Mouse (Mus musculus) embryonic stem cell, embryonic (primary cell): ENCODE data around the gene Nppb.

ENCODE experiments used
- CTCF ChIA-PET, 4 experiments: fragments of 300-600 bp in 2 of 4; fragments of 350-600 bp in 2 of 4; sonication (Branson Sonifier 250); formaldehyde crosslinking; loops; one replicate each; lab custom pipeline; 2022; ENCODE audit warnings: inconsistent platforms in 2 of 4; lab: Charles Lee
- POLR2A ChIA-PET, 4 experiments: fragments of 300-600 bp in 2 of 4; fragments of 350-600 bp in 2 of 4; sonication (Branson Sonifier 250); formaldehyde crosslinking; loops; one replicate each; lab custom pipeline; 2022; ENCODE audit warnings: antibody characterized with exemption in 4 of 4, inconsistent platforms in 1 of 4; lab: Charles Lee

The Nppb gene

DNA sequence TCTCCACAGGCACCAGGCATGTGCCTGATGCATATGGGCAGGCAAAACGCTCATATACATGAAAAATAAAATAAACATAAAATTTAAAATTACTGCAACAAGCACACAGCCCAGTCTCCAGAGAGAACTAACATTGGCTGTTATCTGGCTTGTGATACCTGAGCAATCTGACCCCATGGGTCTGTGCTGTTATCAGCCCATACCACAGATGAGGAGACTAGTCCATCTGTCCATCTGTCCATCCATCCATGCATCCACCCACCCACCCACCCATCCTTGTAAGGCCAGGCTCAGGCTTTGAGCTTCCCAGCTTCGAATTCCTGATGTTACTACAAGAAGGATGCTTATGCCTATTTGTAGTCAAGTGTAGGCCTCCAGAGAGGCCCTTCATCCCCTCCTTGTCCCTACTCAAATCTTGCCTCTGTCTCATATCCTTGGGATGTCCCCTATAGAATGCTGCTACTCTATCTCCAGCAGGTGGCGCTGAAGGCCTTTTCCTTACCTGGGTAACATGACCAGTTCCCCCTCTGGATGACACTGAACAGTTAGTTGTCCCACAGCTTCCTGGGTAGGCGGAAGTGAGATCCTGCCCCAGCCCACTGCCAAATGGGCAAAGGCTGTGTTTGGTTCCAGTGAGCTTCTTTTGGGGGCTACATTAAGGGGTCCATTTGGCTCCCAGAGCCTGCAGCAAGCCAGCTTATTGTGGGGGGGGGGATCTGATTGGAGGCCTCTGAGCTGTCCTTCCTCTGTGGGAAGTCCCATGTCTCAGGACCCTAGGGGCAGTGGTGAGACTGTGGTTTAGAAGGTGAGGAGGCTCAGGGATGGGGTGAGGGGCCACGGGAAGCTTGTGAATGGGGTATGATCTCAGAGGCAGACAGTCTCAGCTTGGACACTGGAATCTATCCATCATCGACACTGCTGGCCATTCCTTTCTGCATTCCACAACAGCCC is 25.4 kb upstream of the Nppb start:
- ChIA-PET POLR2A (interaction anchor here in 3 of 4 experiments (0.6 to 4.5 kb wide), 29 partner anchors 9 to 645 kb away, joined by 3 to 33 read pairs (median 4); partner anchors contain the start of genes Clcn6 (in 2 of the 3), Mthfr (in 2 of the 3), Nppa (in 1 of the 3) and Nppb (in 1 of the 3)), CTCF (interaction anchor here (0.5 to 2.6 kb wide), 37 partner anchors 8 to 471 kb away, joined by 3 to 20 read pairs (median 4); partner anchors contain the start of genes Fbxo6 (in 1 of the 4), Nppb (in 1 of the 4) and Plod1 (in 1 of the 4))

DNA sequence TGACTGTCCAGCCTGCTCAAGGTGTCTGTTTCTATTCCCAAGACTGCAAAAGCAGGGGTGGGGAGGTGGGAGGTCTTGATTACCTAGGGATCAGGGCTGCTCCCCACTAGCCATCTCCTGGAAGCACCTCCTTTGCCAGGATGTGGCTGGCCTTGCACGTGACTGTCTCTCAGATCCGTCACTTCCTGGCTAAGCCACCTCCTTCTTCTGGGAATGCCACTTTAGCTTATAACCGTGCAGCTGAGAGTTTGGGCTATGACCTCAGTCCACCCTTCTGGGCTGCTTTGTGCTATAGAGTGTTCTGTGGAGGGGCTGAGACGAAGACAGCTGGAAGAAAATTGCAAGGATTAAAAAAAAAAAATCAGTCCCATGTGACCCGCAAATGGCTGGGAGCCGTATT is 22.8 kb upstream of the Nppb start:
- CTCF ChIA-PET, result interaction anchor here in 2 of 4 experiments (0.8 to 2.0 kb wide), 11 partner anchors 10 to 202 kb away, joined by 3 to 11 read pairs (median 3); partner anchors contain the start of genes Fbxo2 (in 1 of the 2) and Fbxo44 (in 1 of the 2)
- POLR2A ChIA-PET, result interaction anchor here (0.5 to 4.5 kb wide), 43 partner anchors 11 to 664 kb away, joined by 3 to 33 read pairs (median 4); partner anchors contain the start of genes Clcn6 (in 1 of the 4), Fbxo6 (in 1 of the 4), Mthfr (in 1 of the 4) and Nppb (in 1 of the 4)

DNA sequence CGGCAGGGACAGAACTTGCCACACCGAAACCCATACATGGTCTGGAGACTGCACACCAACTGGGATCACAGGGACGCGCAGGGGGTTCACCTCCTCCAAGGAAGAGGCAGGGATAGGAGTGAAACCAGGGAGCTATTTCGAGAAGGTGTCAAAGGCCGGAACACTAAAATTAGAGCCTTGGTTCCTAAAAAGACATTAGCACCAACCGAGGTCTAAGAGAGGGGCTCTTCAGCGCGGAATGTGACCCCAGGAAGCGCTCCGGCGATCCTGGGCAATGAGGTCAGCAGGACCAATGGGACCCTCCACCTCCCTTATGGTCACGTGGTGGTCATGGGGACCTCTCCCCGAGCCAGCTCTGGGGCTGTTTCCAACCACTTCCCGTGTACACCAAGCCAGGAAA is 22.0 kb upstream of the Nppb start:
- CTCF ChIA-PET, result interaction anchor here in 3 of 4 experiments (0.8 to 2.0 kb wide), 6 partner anchors 10 to 153 kb away, joined by 3 to 11 read pairs (median 4); no protein-coding TSS in a partner anchor
- POLR2A ChIA-PET, result interaction anchor here in 3 of 4 experiments (0.7 to 4.5 kb wide), 27 partner anchors 10 to 636 kb away, joined by 3 to 33 read pairs (median 4); partner anchors contain the start of genes Nppb (in 2 of the 3), Clcn6 (in 1 of the 3), Mthfr (in 1 of the 3) and Plod1 (in 1 of the 3)

DNA sequence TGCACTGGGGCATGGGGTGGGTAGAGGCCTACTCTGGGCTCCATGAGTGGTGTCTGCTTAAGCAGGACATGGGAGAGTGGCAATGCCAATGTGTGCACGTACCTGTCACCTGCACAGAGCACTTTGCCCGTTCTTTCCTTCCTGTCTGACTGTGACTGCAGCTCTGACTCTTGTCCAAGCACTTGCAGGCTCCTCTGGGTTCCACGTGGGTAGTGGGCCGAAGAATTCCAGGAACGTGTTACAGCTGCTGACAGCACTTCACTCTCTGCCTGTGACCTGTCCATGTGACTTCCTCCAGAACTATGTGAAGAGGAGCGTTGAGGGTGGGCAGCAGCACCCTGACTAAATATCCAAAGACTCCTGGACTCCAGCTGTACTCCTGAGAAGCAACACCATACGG is 19.9 kb upstream of the Nppb start:
- ChIA-PET CTCF (interaction anchor here (0.5 to 2.3 kb wide), 8 partner anchors 8 to 642 kb away, joined by 3 to 8 read pairs (median 4); no protein-coding TSS in a partner anchor), POLR2A (interaction anchor here in 3 of 4 experiments (0.7 to 3.1 kb wide), 17 partner anchors 20 to 483 kb away, joined by 3 to 13 read pairs (median 3); partner anchors contain the start of genes Clcn6 (in 3 of the 3), Mthfr (in 3 of the 3), Nppb (in 2 of the 3) and Mtor (in 1 of the 3))

DNA sequence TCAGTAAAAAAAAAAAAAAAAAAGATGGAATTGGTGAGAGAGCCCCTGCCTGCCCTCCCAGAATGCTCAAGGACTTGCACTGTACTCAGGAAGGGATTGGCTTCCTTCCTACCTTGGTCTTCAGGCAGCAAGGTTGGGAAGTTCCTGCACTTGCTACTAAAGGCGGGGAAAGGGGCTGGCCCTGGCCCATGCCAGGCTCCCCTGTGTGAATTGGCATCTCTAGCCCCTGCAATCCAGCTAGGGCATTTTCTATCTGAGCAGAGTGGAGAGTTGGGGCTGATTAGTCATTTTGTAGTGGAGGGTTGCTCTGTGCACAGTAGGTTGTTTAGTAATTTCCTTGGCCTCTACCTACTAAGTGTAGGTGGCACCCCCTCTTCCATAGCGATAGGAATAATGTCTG is 16.8 kb upstream of the Nppb start:
- POLR2A ChIA-PET, result interaction anchor here in 2 of 4 experiments (1.0 to 1.6 kb wide), 5 partner anchors 9 to 71 kb away, joined by 3 to 4 read pairs (median 4); partner anchors contain the start of genes Clcn6 (in 1 of the 2) and Mthfr (in 1 of the 2)
- CTCF ChIA-PET, result interaction anchor here in 2 of 4 experiments (0.7 to 2.8 kb wide), 3 partner anchors 8 to 46 kb away, joined by 3 to 9 read pairs (median 4); no protein-coding TSS in a partner anchor

DNA sequence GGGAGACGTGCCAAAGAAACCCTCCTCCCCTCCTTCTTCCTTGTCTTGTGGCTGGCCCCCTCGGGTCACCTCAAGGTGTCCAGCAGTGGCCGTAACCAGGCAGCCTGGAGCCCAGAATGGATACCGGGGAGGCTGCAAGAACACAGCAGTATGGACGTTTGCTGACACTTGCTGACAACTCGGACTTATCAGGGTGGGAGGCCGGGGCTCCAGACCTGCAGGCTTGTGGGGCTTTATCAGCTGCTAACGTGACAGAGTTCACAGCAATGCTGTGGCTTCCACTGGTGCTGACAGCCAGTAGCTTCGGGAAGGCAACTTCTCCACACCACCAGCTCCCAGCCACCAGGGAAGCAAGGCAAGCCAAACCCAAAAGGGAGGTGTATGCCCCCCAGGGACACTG is 16.3 kb upstream of the Nppb start:
- ChIA-PET CTCF (interaction anchor here in 3 of 4 experiments (0.6 to 2.8 kb wide), 6 partner anchors 9 to 97 kb away, joined by 3 to 9 read pairs (median 4); partner anchors contain the start of gene Nppb (in 1 of the 3)), POLR2A (interaction anchor here in 2 of 4 experiments (1.0 to 1.6 kb wide), 6 partner anchors 9 to 71 kb away, joined by 3 to 4 read pairs (median 4); partner anchors contain the start of genes Clcn6 (in 1 of the 2) and Mthfr (in 1 of the 2))

DNA sequence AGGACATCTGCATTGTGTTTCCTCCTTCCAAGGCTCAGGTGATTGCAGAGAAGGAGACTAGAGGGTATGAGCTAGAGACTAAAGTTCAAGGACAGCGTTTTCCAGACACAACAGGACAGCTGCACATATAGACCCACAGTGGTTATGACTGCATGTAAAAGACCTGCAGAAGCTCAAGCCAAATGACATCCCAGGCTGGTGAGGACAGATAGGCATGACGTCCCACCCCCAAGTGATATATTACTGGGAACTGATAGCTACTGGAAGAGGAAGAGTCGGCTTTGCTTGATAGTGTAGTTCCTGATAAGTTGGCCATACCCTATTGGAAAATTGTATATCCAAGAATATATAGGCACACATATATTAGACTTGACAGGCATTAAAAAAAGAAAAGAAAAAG is 9.4 kb upstream of the Nppb start:
- CTCF ChIA-PET, result interaction anchor here in 2 of 4 experiments (1.1 to 1.8 kb wide), 2 partner anchors 9 to 39 kb away, joined by 4 read pairs; partner anchors contain the start of gene Nppb (in 1 of the 2)
- POLR2A ChIA-PET, result interaction anchor here in 2 of 4 experiments (0.6 to 1.1 kb wide), 4 partner anchors 9 to 436 kb away, joined by 3 to 9 read pairs (median 5); partner anchors contain the start of gene Nppb (in 1 of the 2)

DNA sequence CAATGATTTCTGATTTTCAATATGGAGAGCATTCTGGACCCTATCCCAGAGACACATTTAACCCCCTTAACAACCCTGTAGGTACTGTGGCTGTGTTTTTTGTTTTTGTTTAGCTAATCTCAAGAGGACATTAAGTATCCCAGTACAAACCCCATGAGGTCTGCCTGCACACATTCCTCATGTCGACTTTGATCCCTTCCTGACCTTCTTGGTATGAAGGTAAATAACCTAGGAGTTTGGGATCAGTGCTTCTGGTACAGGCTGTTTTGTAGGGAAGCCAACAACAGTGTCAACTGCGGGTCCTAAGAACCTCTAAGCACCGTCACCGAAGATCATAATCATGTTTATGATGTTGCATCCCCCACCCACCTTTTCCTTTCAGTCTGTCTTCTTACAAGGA is 7.9 kb upstream of the Nppb start:
- POLR2A ChIA-PET, result no interaction called here
- CTCF ChIA-PET, result no interaction called here

DNA sequence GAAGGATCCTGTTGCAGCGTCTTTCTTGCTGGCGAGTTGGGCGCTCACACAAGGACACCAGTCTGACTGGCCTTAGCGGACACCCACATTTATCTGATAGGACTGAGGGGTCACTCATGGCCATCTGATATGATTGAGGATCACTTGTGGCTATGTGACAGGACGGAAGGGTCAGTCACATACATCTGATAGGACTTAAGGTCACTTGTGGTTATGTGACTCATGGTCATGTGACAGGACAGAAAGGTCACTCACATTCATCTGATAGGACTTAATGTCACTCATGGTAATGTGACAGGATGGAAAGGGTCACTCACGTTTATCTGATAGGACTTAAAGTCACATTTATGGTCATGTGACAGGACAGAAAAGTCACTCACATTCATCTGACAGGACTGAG is 7.2 kb upstream of the Nppb start:
- POLR2A ChIA-PET, result no interaction called here

DNA sequence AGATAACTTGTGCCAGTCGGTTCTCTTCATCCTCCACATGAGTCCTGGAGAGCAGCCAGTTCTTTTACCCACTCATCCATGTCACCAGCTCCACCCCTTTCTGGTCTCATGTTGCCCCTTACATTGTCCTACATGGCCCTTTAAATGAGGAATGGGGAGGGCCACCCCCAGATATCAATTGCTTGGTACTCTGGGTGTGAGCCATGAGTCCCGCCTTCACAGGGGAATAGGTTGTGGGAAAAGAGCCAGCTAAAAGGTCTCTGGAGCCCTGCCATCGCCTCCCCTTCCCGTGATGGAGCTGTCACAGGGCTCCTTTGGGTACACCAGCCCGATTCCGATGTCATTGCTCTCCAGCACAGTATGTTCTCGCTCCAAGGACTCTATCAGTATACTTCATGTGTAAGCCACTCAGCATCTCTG is 6.1 kb upstream of the Nppb start:
- ChIA-PET CTCF (no interaction called here), POLR2A (interaction anchor here in 1 of 4 experiments (0.5 kb wide), 1 partner anchor 12 kb away, joined by 4 read pairs; no protein-coding TSS in a partner anchor)

More for the DNA sequence above, 7.2 kb upstream of the Nppb start:
- CTCF ChIA-PET, result no interaction called here

DNA sequence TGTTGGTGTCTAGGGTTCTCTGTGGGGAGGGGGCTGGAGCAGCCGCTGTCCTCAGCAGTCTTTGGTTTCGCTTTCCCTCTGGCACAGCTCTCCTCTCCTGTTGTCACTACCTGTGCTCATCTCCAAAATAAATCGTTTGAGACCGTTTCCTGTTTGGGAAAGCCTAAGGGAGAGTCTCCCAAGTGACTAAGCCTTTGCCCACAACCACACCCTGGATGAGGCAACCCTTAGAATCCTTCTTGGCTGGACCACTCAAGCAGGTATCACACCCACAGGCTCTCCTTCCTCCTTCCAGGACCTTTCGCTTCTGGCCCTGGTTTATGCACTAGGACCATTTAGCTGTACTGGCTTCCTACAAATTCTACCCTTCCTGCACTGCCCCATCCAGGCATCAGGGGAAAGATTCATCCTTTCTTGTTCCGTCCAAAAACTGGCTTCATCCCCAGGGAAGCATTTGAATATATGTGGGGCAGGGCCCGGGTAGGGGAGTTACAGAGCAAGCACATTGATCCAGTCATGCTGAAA is 8.0 kb downstream of the Nppb start:
- ChIA-PET POLR2A (interaction anchor here in 2 of 4 experiments (0.6 to 2.3 kb wide), 12 partner anchors 8 to 228 kb away, joined by 3 to 8 read pairs (median 3); partner anchors contain the start of genes Clcn6 (in 1 of the 2), Fbxo6 (in 1 of the 2), Mthfr (in 1 of the 2) and Nppb (in 1 of the 2)), CTCF (interaction anchor here in 2 of 4 experiments (0.5 to 1.7 kb wide), 2 partner anchors 8 to 25 kb away, joined by 5 read pairs; partner anchors contain the start of gene Nppb (in 1 of the 2))

DNA sequence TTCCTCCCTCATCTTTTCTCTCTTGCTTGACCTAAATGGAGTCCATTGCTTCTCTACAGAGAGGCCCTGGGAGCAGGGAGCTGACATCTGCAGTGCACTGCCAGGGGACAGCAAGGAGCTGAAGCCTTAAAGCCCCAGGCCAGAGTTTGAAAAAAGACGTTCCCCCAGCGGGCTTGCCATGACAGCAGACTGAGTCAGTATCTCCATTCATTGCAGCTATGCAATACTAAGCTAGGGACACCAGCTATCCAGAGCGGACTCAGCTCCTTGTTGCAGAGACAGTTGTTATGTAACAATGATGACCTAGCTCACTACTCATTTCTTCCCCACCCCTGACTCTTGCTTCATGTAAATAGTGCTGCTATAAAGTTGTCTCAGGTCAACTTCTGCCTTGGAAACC is 9.7 kb downstream of the Nppb start:
- ChIA-PET CTCF (interaction anchor here in 3 of 4 experiments (0.7 to 1.5 kb wide), 9 partner anchors 10 to 157 kb away, joined by 3 to 5 read pairs (median 3); partner anchors contain the start of genes Nppb (in 2 of the 3) and Fbxo6 (in 1 of the 3)), POLR2A (interaction anchor here in 3 of 4 experiments (0.6 to 2.3 kb wide), 9 partner anchors 10 to 156 kb away, joined by 3 to 7 read pairs (median 3); partner anchors contain the start of genes Nppb (in 2 of the 3) and Fbxo6 (in 1 of the 3))

DNA sequence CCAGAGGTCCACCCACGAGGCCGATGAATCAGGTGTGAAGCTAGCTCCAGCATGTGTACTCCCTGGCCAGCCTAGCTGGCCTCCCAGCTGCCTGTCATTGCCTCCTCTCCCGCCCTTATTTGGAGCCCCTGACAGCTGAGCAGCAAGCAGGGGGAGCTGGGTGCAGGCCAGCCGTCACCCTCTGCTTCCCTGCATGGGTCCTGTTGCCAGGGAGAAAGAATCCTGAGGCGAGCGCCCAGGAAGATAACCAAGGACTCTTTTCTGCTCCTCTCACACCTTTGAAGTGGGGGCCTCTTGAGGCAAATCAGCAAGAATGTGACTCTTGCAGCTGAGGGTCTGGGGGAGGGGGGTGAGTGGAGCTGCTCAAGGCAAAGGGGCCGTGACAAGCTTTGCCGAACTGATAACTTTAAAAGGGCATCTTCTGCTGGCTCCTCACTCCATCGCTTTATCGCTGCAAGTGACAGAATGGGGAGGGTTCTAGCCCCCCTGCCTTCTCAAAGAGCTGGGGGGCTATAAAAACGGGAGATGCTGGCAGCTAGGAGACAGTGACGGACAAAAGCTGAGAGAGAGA is 14.7 kb downstream of the Nppb start, which contains the start of gene Nppa:
Gene Nppa (plus strand): TSS at position 521 of the 571 bp plus-strand sequence.
- ChIA-PET CTCF (interaction anchor here in 3 of 4 experiments (0.6 to 1.5 kb wide), 6 partner anchors 16 to 287 kb away, joined by 3 to 5 read pairs (median 3); partner anchors contain the start of gene Disp3 (in 1 of the 3)), POLR2A (interaction anchor here in 2 of 4 experiments (0.6 to 3.5 kb wide), 19 partner anchors 10 to 475 kb away, joined by 3 to 24 read pairs (median 3); partner anchors contain the start of genes Clcn6 (in 2 of the 2), Nppb (in 2 of the 2) and Mthfr (in 1 of the 2))

DNA sequence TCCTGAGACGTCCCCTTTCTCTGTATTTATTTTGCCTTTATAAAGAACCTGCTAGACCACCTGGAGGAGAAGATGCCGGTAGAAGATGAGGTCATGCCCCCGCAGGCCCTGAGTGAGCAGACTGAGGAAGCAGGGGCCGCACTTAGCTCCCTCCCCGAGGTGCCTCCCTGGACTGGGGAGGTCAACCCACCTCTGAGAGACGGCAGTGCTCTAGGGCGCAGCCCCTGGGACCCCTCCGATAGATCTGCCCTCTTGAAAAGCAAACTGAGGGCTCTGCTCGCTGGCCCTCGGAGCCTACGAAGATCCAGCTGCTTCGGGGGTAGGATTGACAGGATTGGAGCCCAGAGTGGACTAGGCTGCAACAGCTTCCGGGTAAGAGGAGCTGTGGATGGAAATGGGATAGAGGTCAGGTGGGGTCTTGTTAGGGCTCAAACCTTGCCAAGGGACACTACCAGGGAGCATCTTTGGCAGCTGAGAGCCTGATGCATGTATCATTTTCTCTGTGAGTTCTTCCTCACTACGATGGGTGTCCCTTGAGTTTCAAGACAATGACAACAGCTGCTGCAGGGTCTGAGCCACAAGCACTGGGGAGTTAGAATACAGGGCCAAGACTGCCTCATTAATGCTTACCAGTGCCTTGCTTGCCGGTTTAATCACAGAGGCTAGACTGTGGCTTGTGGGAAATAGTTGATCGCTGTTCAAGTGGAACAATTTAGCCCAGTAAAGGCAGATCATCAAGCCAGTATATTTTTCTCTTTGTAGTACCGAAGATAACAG is 15.6 kb downstream of the Nppb start:
- ChIA-PET CTCF (interaction anchor here in 3 of 4 experiments (0.6 to 1.5 kb wide), 5 partner anchors 14 to 286 kb away, joined by 3 to 5 read pairs (median 3); partner anchors contain the start of gene Disp3 (in 1 of the 3)), POLR2A (interaction anchor here in 3 of 4 experiments (0.8 to 3.5 kb wide), 14 partner anchors 9 to 74 kb away, joined by 3 to 24 read pairs (median 4); partner anchors contain the start of genes Nppb (in 2 of the 3), Clcn6 (in 1 of the 3) and Mthfr (in 1 of the 3))

DNA sequence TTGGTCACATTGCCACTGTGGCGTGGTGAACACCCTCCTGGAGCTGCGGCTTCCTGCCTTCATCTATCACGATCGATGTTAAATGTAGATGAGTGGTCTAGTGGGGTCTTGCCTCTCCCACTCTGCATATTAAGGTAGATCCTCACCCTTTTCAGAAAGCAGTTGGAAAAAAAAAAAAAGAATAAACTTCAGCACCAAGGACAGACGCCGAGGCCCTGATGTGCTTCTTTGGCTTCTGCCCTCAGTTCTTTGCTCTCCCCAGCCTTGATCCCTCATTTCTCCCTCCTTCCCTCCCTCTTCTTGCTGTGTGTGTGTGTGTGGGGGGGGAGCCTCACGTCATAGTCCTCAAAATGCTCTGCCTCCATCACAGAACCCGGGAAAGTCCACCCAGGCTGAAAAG is 16.3 kb downstream of the Nppb start:
- POLR2A ChIA-PET, result interaction anchor here in 2 of 4 experiments (0.8 to 2.6 kb wide), 8 partner anchors 12 to 65 kb away, joined by 3 to 8 read pairs (median 3); partner anchors contain the start of gene Nppb (in 1 of the 2)
- CTCF ChIA-PET, result interaction anchor here in 2 of 4 experiments (1.2 to 1.3 kb wide), 2 partner anchors 13 to 14 kb away, joined by 3 read pairs; no protein-coding TSS in a partner anchor
